Mouse (Mus musculus): ENCODE results near the gene Kcnma1.

DNA sequence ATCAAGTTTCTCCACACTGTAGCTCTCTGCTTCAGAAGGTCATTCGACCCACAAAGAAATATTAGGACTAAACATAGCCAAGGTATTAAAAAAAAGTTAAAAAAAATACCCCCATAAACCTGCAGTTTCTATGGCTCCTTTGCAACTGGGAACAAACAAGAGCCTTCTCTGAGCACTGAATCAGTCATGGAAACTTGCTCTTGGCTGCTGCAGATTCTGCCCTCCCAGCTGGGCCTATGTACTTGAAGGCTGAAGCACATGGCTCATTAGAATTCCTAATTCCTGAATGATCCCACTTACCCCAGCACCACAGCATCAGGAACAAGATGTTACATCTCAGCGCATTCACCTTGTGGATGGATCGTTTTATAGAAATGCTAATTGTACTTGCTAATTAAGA, 448.4 kb downstream of the Kcnma1 start:
- TF ChIP-seq HCFC1 (IDR thresholded peaks at IDR 0.05; ENCODE audit: borderline replicate concordance, insufficient read depth, low read length): no peak
- no peak for TF ChIP-seq MAFK (IDR thresholded peaks at IDR 0.05; ENCODE audit: insufficient read depth, low read depth, low read length)

All from ES-E14 (cell line).